Mouse (Mus musculus): ENCODE measurements at regions not wholly inside any gene's neighbourhood (a gene's known extent, or its start where the extent isn't known, plus 50 kb on each side); places are given as distances from the start of the nearest gene placed in this dataset.

GRCm38 (mm10) chr15:69222391-69222790, 2721.7 kb upstream of the Lrrc6 start:
- no peak for DNase-seq (ENCODE audit: low spot score)

Measured in heart, adult 8-10 months (tissue).